Mouse (Mus musculus) brain, embryonic 14.5 days (tissue): ENCODE measurements at regions not wholly inside any gene's neighbourhood (a gene's known extent, or its start where the extent isn't known, plus 50 kb on each side); places are given as distances from the start of the nearest gene placed in this dataset.

Source experiments
- CTCF ChIP-seq: fragments of 200-500 bp; IDR thresholded peaks from 2 replicates; pipeline ENCODE4 v1.5.1; 2012; ENCODE audit warnings: inconsistent platforms, mild to moderate bottlenecking, moderate library complexity, borderline replicate concordance; ENCODE audit not compliant: insufficient read depth, insufficient read length; ENCODE audit errors: extremely low read depth
- POLR2A ChIP-seq: fragments of 200-500 bp; IDR thresholded peaks from 2 replicates; pipeline ENCODE4 v1.6.1; 2012; ENCODE audit warnings: mild to moderate bottlenecking, inconsistent platforms, borderline replicate concordance; ENCODE audit not compliant: poor library complexity, insufficient read depth, insufficient read length, severe bottlenecking; ENCODE audit errors: extremely low read depth

DNA sequence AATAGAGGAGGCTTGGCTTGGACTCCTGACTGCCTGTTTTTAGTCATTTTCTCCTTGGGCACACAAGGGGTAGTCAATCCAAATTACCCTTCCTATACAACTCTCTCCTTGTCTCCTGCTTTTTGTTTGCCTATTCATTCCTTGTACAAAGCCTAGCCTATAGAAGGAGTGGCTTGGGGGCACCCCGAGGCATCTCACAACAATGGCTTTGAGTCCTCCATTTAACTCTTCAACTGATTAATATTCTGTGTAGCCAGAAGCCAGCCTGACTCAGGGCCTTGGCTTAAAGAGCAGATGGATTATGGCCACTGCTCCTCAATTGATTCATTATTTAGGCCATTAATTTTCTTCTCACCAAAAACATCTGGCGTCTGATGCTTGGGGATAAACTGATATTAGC is 506.4 kb upstream of the Pou3f4 start:
- no peak for TF ChIP-seq CTCF
- no peak for TF ChIP-seq POLR2A
